Mouse (Mus musculus) lung, embryonic 15.5 days (tissue): ENCODE data around the gene Tenm3. TPM values are rescaled to one million over a fixed set of nuclear protein-coding genes. Genes with fewer than 3 reads are reported as not detected.

Experiments used
- ATAC-seq: fragments of 200-750 bp; cut with Nextera tagmentation; 2 replicates; pipeline ENCODE4 v1.8.0; 2017; ENCODE audit warnings: moderate number of reproducible peaks, borderline replicate concordance; ENCODE audit not compliant: low FRiP score, low TSS enrichment; ENCODE audit errors: extremely low read depth
- H3K27ac ChIP-seq: fragments of 300-500 bp; sonication (generic); 2 replicates; pipeline ENCODE4 v1.5.1; 2015; ENCODE audit warnings: moderate library complexity, mild to moderate bottlenecking, inconsistent platforms
- H3K27me3 ChIP-seq: fragments of 300-500 bp; sonication (generic); 2 replicates; pipeline ENCODE4 v1.6.1; 2015; ENCODE audit warnings: inconsistent platforms
- H3K36me3 ChIP-seq: fragments of 300-500 bp; sonication (generic); 2 replicates; pipeline ENCODE4 v1.6.1; 2015; ENCODE audit warnings: inconsistent platforms
- H3K4me1 ChIP-seq: fragments of 300-500 bp; sonication (generic); 2 replicates; pipeline ENCODE4 v1.6.1; 2015; ENCODE audit warnings: inconsistent platforms
- H3K4me2 ChIP-seq: fragments of 300-500 bp; sonication (generic); 2 replicates; pipeline ENCODE4 v1.6.1; 2015; ENCODE audit warnings: inconsistent platforms, mild to moderate bottlenecking, moderate library complexity
- H3K4me3 ChIP-seq: fragments of 300-500 bp; sonication (generic); 2 replicates; pipeline ENCODE4 v1.5.1; 2015; ENCODE audit warnings: mild to moderate bottlenecking, inconsistent platforms
- H3K9ac ChIP-seq: fragments of 300-500 bp; sonication (generic); 2 replicates; pipeline ENCODE4 v1.6.1; 2015; ENCODE audit warnings: inconsistent platforms
- H3K9me3 ChIP-seq: fragments of 300-500 bp; sonication (generic); 2 replicates; pipeline ENCODE4 v1.6.1; 2016; ENCODE audit warnings: inconsistent platforms
- WGBS: fragments of 180-500 bp; shearing (Covaris S2); methylation state at CpG from one replicate; pipeline ENCODE4 v1.1.7; 2015; 5-methylcytosine and 5-hydroxymethylcytosine counted together
- polyA plus RNA-seq: library from polyadenylated mRNA; unstranded; fragments of >200 nt; fragmentation: Nextera tagmentation; extraction: Ambion mirVana; gene quantifications from 2 replicates; pipeline ENCODE4 v1.2.1, GENCODE M21; 2015

Tenm3 gene
- polyA plus RNA-seq, 1 experiment from 2014 or later: 5.7 TPM

DNA sequence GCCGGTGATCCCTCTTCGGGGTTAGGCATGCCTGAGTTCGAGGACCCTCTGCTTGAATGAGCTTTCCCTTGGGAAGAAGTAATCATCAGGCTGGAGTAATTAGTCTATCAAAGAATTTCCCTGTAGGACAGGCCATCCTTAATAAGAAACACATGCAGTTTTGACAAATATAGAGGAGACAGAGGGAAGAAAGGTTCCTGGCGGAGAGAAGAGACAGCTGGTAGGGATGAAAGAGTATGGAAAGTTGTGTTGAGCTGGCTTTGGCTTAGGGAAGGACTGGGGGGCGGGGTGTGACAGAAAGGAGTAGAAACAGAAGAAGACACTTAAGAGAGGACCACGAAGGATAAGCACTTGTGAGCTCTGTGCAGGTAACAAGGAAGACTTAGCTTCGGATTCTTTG lies 194.3 kb downstream of the Tenm3 start:
- ATAC-seq: peak; percentile 11; the same call in 1 of the 2 replicates
- no peak overlapping the region for H3K4me2 ChIP-seq
- H3K9me3 ChIP-seq: no peaks in the 10 kb centered on the region
- H3K4me1 ChIP-seq: no peaks in the 10 kb centered on the region
- H3K9ac ChIP-seq: no peak overlapping the region
- no peaks in the 10 kb centered on the region for H3K27me3 ChIP-seq
- no peaks in the 10 kb centered on the region for H3K36me3 ChIP-seq
- H3K4me3 ChIP-seq: no peak overlapping the region
- WGBS: 47% methylated on average over 7 of the region's 7 CpGs
- H3K27ac ChIP-seq: no peak overlapping the region

DNA sequence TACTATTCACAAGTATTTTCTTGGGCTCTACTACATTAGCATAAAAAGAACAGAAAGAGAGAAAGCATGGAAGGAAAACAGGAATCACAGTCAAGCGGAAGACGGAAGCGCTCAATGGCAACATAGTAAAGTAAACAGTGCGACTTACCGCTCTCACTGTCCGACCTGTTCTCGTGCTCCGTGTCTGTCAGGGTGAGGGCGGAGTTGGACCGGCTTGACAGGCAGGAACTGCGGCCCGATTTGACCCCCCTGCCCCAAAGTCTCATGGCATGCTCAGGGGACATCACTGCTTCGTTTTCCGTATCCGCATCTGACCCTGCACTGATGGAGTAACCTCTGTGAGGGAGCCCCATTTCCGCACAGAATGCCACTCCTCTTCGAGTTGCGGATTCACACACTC lies 197.6 kb downstream of the Tenm3 start:
- no peak for ATAC-seq
- H3K27me3 ChIP-seq: no peaks in the 10 kb centered on the region
- no peak overlapping the region for H3K27ac ChIP-seq
- no peaks in the 10 kb centered on the region for H3K36me3 ChIP-seq
- H3K4me2 ChIP-seq: peak overlapping the region; percentile 36
- no peak overlapping the region for H3K4me3 ChIP-seq
- no peaks in the 10 kb centered on the region for H3K9me3 ChIP-seq
- no peak overlapping the region for H3K9ac ChIP-seq
- H3K4me1 ChIP-seq: no peaks in the 10 kb centered on the region
- WGBS: 65% methylated on average over 18 of the region's 18 CpGs

DNA sequence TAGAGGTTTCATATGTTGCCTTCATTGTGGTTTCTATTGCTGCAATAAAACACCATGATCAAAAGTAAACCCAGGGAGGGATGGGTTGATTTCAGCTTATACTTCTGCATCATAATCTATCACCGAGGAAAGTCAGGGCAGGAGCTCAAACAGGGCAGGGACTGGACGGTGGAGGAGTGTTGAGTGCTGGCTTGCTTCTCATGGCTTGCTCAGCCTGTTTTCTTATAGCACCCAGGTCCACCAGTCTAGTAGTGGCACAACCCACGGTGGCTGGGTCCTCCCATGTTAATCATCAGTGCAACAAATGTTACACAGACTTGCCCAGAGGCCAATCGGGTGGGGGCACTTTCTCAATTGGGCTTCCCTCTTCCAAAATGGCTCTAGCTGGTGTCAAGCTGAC lies 205.6 kb downstream of the Tenm3 start:
- Histone ChIP-seq H3K27ac (no peak overlapping the region), H3K27me3 (no peaks in the 10 kb centered on the region), H3K4me2 (no peak overlapping the region), H3K4me3 (no peak overlapping the region), H3K9me3 (no peaks in the 10 kb centered on the region), H3K9ac (no peak overlapping the region), H3K36me3 (no peaks in the 10 kb centered on the region), H3K4me1 (no peaks in the 10 kb centered on the region)
- no peak for ATAC-seq
- WGBS: 83% methylated on average over 4 of the region's 4 CpGs

DNA sequence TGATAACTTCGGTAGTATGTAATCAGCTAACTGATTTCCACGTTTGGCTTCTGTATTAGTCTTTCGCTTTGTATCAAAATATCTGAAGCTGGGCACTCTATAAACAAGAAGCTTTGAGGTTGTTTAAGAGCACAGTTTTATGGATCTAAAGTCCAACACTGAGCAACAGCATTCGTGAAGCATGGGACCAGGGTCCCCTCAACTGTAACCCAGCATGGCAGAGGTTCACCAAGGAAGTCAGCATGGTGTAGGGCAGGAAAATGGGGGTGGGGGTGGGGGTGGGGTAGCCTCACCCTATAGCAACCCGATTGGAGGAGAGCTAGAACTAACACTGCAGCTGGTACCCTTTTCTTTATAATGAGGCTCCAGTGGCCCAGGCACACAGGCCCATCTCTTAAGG lies 206.8 kb downstream of the Tenm3 start:
- no peak overlapping the region for H3K4me2 ChIP-seq
- 78% methylated on average over 5 of the region's 5 CpGs for WGBS
- H3K9me3 ChIP-seq: no peaks in the 10 kb centered on the region
- H3K4me1 ChIP-seq: no peaks in the 10 kb centered on the region
- H3K27me3 ChIP-seq: no peaks in the 10 kb centered on the region
- ATAC-seq: no peak
- H3K9ac ChIP-seq: no peak overlapping the region
- no peak overlapping the region for H3K27ac ChIP-seq
- H3K4me3 ChIP-seq: no peak overlapping the region
- no peaks in the 10 kb centered on the region for H3K36me3 ChIP-seq

DNA sequence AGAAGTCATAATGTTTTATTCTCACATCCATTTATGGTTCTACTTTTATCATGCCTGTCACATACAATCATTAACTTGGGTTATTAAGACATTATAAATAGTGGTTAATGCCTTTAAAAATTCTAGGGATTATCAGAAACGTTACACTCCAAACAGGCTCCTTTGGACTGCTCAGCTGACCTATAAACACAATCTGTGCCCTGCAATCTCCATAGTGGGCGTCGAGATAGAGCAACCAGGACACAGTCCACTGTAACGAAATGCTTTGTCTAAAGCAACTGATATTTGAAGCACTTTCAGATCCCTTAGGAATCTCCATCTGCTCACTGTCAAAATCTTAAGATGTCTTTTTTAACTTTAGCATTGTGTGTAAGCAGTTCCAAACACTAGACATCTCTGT lies 207.9 kb downstream of the Tenm3 start:
- 38% methylated on average over 4 of the region's 4 CpGs for WGBS
- no peaks in the 10 kb centered on the region for H3K9me3 ChIP-seq
- H3K36me3 ChIP-seq: no peaks in the 10 kb centered on the region
- no peak overlapping the region for H3K4me3 ChIP-seq
- no peaks in the 10 kb centered on the region for H3K4me1 ChIP-seq
- H3K4me2 ChIP-seq: no peak overlapping the region
- H3K9ac ChIP-seq: no peak overlapping the region
- H3K27me3 ChIP-seq: no peaks in the 10 kb centered on the region
- no peak for ATAC-seq
- H3K27ac ChIP-seq: no peak overlapping the region

DNA sequence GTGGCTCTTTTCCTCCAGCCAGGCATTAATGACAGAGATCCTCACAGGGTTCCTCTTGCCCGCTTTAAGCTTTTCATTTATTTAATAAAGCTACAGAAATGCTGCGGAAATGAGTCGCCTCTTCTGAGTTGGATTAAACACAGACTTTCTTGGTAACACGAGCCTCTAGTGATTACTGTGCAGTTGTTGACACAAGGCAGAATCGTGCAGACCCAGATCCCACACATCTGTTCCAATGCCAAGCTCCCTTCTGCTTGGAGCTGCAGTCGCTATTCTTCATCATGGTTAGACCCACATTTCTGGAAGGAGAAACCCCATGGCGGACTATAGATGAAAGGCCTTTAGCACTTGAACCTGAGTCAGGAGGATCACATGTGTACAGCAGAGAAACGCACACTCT lies 210.3 kb downstream of the Tenm3 start:
- H3K4me3 ChIP-seq: no peak overlapping the region
- no peaks in the 10 kb centered on the region for H3K36me3 ChIP-seq
- ATAC-seq: no peak
- no peaks in the 10 kb centered on the region for H3K27me3 ChIP-seq
- H3K4me1 ChIP-seq: no peaks in the 10 kb centered on the region
- H3K9ac ChIP-seq: no peak overlapping the region
- no peak overlapping the region for H3K4me2 ChIP-seq
- WGBS: 47% methylated on average over 8 of the region's 8 CpGs
- no peak overlapping the region for H3K27ac ChIP-seq
- no peaks in the 10 kb centered on the region for H3K9me3 ChIP-seq

DNA sequence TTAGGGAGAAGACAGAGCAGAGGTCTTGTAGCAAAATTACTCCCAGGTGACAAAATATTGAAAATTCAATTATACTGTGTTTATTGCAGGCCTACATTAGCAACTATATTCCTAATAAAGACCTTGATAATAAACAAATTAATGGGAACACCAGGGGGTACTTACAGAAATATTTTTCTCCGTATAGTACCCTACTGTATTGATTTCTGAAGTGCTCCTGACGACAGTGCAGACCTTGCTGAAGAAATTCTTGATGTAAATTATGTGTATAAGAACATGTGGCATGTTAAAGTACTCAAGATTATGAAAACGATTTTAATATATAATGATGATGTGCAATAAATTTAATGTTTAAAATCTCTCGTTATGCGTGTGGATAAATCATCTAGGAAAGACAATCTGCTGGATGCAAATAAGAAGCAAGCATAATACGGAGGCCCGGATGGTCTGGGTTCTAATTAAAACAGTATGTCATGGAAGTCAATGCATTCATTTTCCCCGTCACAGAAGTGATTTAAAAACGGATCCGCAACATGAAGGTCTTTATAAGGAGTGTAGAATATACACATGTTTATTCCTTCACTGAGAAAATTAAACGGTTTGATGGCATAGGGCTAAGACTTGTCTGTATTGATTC lies 221.1 kb downstream of the Tenm3 start:
- H3K9ac ChIP-seq: no peak overlapping the region
- no peaks in the 10 kb centered on the region for H3K4me1 ChIP-seq
- H3K4me3 ChIP-seq: no peak overlapping the region
- no peaks in the 10 kb centered on the region for H3K36me3 ChIP-seq
- no peak for ATAC-seq
- no peaks in the 10 kb centered on the region for H3K9me3 ChIP-seq
- WGBS: 78% methylated on average over 11 of the region's 11 CpGs
- no peak overlapping the region for H3K27ac ChIP-seq
- H3K4me2 ChIP-seq: no peak overlapping the region
- no peaks in the 10 kb centered on the region for H3K27me3 ChIP-seq

DNA sequence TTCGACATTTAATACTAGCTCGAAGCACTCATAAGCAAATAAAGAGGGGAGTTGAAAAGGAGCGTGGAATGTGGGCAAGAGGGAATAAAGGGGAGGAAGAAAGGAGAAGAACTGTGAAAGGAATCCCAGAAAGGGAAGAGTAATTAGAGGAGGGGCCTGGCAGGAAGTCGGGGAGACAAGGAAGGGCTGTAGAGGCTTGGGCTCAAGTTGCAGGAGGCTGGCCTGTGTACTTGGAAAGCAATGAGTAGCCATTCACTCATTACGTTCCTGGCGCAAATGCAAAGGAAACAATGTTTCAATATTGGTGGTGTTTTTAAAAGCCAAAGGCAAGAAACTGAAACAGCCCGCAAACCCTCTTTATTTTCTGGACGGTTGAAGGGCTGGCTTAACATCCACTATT lies 228.7 kb downstream of the Tenm3 start:
- Histone ChIP-seq H3K4me2 (no peak overlapping the region), H3K4me3 (no peak overlapping the region), H3K27ac (no peak overlapping the region), H3K36me3 (no peaks in the 10 kb centered on the region), H3K9me3 (no peaks in the 10 kb centered on the region), H3K27me3 (no peaks in the 10 kb centered on the region), H3K4me1 (no peaks in the 10 kb centered on the region; the same call in 1 of the 2 replicates), H3K9ac (no peak overlapping the region)
- ATAC-seq: no peak
- WGBS: 34% methylated on average over 8 of the region's 8 CpGs

DNA sequence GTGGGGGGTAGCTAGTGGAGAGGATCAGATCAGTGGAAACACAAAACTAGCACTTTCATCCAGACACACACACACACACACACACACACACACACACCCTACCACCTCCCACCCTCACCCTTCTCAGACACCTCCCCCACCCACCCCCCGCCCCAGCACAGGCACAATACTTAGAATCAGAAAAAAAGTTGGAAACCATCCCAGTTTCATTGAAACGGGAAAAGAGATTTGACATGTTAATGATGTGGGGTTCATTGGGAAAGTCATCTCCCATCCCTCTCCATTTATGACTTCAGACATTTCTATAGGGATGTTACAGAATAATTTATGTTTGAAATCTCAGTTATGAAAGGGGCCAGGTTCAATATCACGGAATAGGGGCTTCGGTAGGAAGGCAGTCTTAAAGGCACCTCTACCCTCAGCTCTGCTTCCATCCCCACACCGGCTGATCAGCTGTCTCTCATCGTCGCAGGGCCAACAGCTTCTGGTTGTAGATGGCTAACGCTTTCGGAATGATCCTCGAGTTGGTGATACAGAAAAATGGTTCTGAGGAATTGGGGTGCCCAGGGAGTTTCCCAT lies 231.7 kb downstream of the Tenm3 start:
- ATAC-seq: no peak
- H3K27ac ChIP-seq: no peak overlapping the region
- H3K4me3 ChIP-seq: no peak overlapping the region
- no peak overlapping the region for H3K4me2 ChIP-seq
- H3K27me3 ChIP-seq: no peaks in the 10 kb centered on the region
- WGBS: 65% methylated on average over 10 of the region's 10 CpGs
- no peaks in the 10 kb centered on the region; the same call in 1 of the 2 replicates for H3K4me1 ChIP-seq
- H3K36me3 ChIP-seq: no peaks in the 10 kb centered on the region
- H3K9ac ChIP-seq: no peak overlapping the region
- no peaks in the 10 kb centered on the region for H3K9me3 ChIP-seq

DNA sequence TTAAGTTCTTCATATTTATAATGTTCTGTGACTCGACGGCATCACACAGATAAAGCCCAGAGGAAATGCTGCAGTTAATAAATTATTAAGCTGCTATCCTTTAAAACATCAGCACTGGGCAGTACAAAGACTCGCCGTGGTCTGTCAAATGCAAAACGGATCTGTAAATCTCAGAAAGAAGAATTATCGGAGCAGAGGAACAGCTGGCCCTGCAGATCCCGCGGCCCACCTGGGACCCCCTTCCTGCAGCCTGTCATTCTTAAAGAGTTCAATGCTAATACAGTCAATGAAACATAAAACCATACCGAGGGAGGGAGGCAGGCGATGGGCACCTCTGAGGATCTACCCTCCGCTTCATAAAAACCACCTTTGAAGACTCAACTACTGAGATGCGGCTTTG lies 232.6 kb downstream of the Tenm3 start:
- Histone ChIP-seq H3K4me1 (no peaks in the 10 kb centered on the region; the same call in 1 of the 2 replicates), H3K9ac (no peak overlapping the region), H3K4me3 (no peak overlapping the region), H3K36me3 (no peaks in the 10 kb centered on the region), H3K4me2 (no peak overlapping the region), H3K9me3 (no peaks in the 10 kb centered on the region), H3K27ac (no peak overlapping the region), H3K27me3 (no peaks in the 10 kb centered on the region)
- WGBS: 61% methylated on average over 12 of the region's 12 CpGs
- ATAC-seq: no peak

DNA sequence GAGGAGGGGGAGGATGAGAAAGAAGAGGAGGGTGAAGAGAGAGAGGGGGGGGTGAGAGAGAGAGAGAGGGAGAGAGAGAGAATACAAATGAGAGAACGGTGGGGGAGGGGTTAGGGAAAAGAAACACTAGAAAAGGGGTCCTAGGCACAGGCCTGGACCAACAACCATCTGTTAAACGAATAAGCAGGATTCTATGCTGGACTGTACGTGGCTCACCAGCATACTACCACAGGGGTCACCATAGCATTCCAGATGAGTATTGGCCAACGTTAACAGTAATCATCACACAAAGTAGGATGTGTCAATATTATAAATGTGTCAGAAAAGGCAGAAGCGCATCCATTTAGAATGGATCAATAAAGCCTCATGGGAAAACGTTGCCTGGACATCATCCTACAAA lies 233.4 kb downstream of the Tenm3 start:
- H3K27me3 ChIP-seq: no peaks in the 10 kb centered on the region
- no peak for ATAC-seq
- no peak overlapping the region for H3K9ac ChIP-seq
- no peak overlapping the region for H3K4me2 ChIP-seq
- H3K4me1 ChIP-seq: no peaks in the 10 kb centered on the region; the same call in 1 of the 2 replicates
- H3K4me3 ChIP-seq: no peak overlapping the region
- H3K36me3 ChIP-seq: no peaks in the 10 kb centered on the region
- 65% methylated on average over 6 of the region's 6 CpGs for WGBS
- no peak overlapping the region for H3K27ac ChIP-seq
- H3K9me3 ChIP-seq: no peaks in the 10 kb centered on the region

DNA sequence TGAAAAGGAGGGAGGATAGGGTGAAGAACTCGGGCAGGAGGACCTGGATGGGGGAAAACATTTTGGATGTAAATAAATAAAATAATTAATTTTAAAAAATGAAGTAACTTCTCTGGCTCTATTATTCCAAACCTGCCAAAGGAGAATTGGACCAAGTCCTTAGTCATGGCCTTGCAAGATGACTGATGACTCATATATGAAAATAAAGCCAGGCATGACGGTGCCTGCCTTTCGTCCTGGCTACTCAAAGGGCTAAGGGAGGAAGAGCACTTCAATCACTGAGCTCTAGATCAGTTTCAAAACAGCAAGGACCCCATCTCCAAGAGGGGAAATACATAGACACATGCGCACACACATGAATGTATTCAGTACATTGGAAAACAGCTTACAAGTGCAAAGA lies 234.1 kb downstream of the Tenm3 start:
- no peak for ATAC-seq
- WGBS: 69% methylated on average over 4 of the region's 4 CpGs

More for the DNA sequence above, 234.1 kb downstream of the Tenm3 start:
- Histone ChIP-seq H3K27me3 (no peaks in the 10 kb centered on the region), H3K4me2 (no peak overlapping the region), H3K9ac (no peak overlapping the region), H3K36me3 (no peaks in the 10 kb centered on the region), H3K4me1 (no peaks in the 10 kb centered on the region), H3K4me3 (no peak overlapping the region), H3K9me3 (no peaks in the 10 kb centered on the region), H3K27ac (no peak overlapping the region)
